Mouse (Mus musculus): ENCODE measurements around the gene Tnk2. TPM values are rescaled to one million over a fixed set of nuclear protein-coding genes. Genes with fewer than 3 reads are reported as not detected.

Tnk2 gene
- total RNA-seq (2021) = 10 to 100 TPM; 20.9 to 24.7 TPM

- intact Hi-C loops (cut with DNase I) = no loop called here
- peak; percentile 78 for DNase-seq (ENCODE audit: low spot score)
Measured at GRCm38 (mm10) chr16:32643661-32644061, at the start of gene Tnk2. Gene Tnk2, plus strand, starts transcription at chr16:32643874.

- intact Hi-C loops (cut with DNase I) = no loop called here
- DNase-seq (ENCODE audit: low spot score) = no peak
Measured at GRCm38 (mm10) chr16:32593916-32594315, 49.8 kb upstream of the Tnk2 start.

- intact Hi-C loops (cut with DNase I) = no loop called here
- no peak for DNase-seq (ENCODE audit: low spot score)
Measured at GRCm38 (mm10) chr16:32594701-32595100, 49.0 kb upstream of the Tnk2 start.

- no peak for DNase-seq (ENCODE audit: low spot score)
- intact Hi-C loops (cut with DNase I) = no loop called here
Measured at GRCm38 (mm10) chr16:32595142-32595855, 48.4 kb upstream of the Tnk2 start.

GRCm38 (mm10) chr16:32597909-32598381 is 45.7 kb upstream of the Tnk2 start:
- intact Hi-C loops (cut with DNase I) = no loop called here

GRCm38 (mm10) chr16:32599151-32599550 is 44.5 kb upstream of the Tnk2 start:
- no peak for DNase-seq (ENCODE audit: low spot score)
- intact Hi-C loops (cut with DNase I) = no loop called here

More at GRCm38 (mm10) chr16:32597909-32598381, 45.7 kb upstream of the Tnk2 start:
- DNase-seq (ENCODE audit: low spot score) = no peak

GRCm38 (mm10) chr16:32602193-32602685 is 41.4 kb upstream of the Tnk2 start:
- DNase-seq (ENCODE audit: low spot score) = no peak
- intact Hi-C loops (cut with DNase I) = loop anchor here (10.0 kb wide), 1 partner anchor 327 kb away; the partner anchor contains the start of genes Rnf168 and Smco1

GRCm38 (mm10) chr16:32607562-32608343 is 35.9 kb upstream of the Tnk2 start:
- DNase-seq (ENCODE audit: low spot score) = no peak
- intact Hi-C loops (cut with DNase I) = loop anchor here (2.0 to 10.0 kb wide), 3 partner anchors 80 to 333 kb away; partner anchors contain the start of genes Rnf168 and Smco1

GRCm38 (mm10) chr16:32608344-32608711 is 35.3 kb upstream of the Tnk2 start:
- no peak for DNase-seq (ENCODE audit: low spot score)
- intact Hi-C loops (cut with DNase I) = loop anchor here (2.0 to 10.0 kb wide), 3 partner anchors 81 to 334 kb away; partner anchors contain the start of genes Rnf168 and Smco1

- peak; percentile 89 for DNase-seq (ENCODE audit: low spot score)
- intact Hi-C loops (cut with DNase I) = loop anchor here (2.0 to 10.0 kb wide), 3 partner anchors 82 to 334 kb away; partner anchors contain the start of genes Rnf168 and Smco1
Measured at GRCm38 (mm10) chr16:32608712-32609400, 34.8 kb upstream of the Tnk2 start, which contains the start of gene Tfrc. Gene Tfrc, plus strand, starts transcription at chr16:32608920.

- intact Hi-C loops (cut with DNase I) = loop anchor here (2.0 to 10.0 kb wide), 3 partner anchors 82 to 335 kb away; partner anchors contain the start of genes Rnf168 and Smco1
- DNase-seq (ENCODE audit: low spot score) = no peak
Measured at GRCm38 (mm10) chr16:32609401-32609779, 34.3 kb upstream of the Tnk2 start.

- DNase-seq (ENCODE audit: low spot score) = no peak
- intact Hi-C loops (cut with DNase I) = no loop called here
Measured at GRCm38 (mm10) chr16:32610460-32611255, 33.0 kb upstream of the Tnk2 start.

- intact Hi-C loops (cut with DNase I) = no loop called here
Measured at GRCm38 (mm10) chr16:32612052-32612451, 31.6 kb upstream of the Tnk2 start.

GRCm38 (mm10) chr16:32613269-32613834 is 30.3 kb upstream of the Tnk2 start:
- intact Hi-C loops (cut with DNase I) = no loop called here
- no peak for DNase-seq (ENCODE audit: low spot score)

More at GRCm38 (mm10) chr16:32612052-32612451, 31.6 kb upstream of the Tnk2 start:
- DNase-seq (ENCODE audit: low spot score) = no peak

- DNase-seq (ENCODE audit: low spot score) = no peak
- intact Hi-C loops (cut with DNase I) = no loop called here
Measured at GRCm38 (mm10) chr16:32614047-32614446, 29.6 kb upstream of the Tnk2 start.

GRCm38 (mm10) chr16:32618946-32619345 is 24.7 kb upstream of the Tnk2 start:
- DNase-seq (ENCODE audit: low spot score) = no peak
- intact Hi-C loops (cut with DNase I) = no loop called here

GRCm38 (mm10) chr16:32628140-32628539 is 15.5 kb upstream of the Tnk2 start:
- DNase-seq (ENCODE audit: low spot score) = no peak
- intact Hi-C loops (cut with DNase I) = no loop called here

GRCm38 (mm10) chr16:32632328-32632824 is 11.3 kb upstream of the Tnk2 start:
- intact Hi-C loops (cut with DNase I) = no loop called here
- DNase-seq (ENCODE audit: low spot score) = no peak
